In genomic region chr4:118105256-118106053, GRCm38 (mm10) we compare ENCODE assay signal across 24 mouse cellular contexts. TPM values are rescaled to one million over a fixed set of nuclear protein-coding genes. Genes with fewer than 3 reads are reported as not detected.
DNase-seq lines count a peak whose midpoint lies in the region; ATAC-seq and TF ChIP-seq lines count a peak whose summit lies in the region.
"Had no signal": no experiment of that assay in that cellular context is flagged by ENCODE, and none has a peak within 500 bp of the region (broad histone marks: within the 10 kb centered on the region; RNA-seq: fewer than 3 reads in every experiment).

No protein-coding gene starts in this region.

- DNase-seq in G1E (ENCODE audit: low spot score): peak; percentile 7
- DNase-seq in c-Kit-positive CD71-positive TER-119-positive erythroid progenitor cells, embryonic 14.5 days (ENCODE audit: low spot score): peak; percentile 51
- no peak for DNase-seq in liver, embryonic 13.5 days
- DNase-seq in spleen, postnatal 10 days (ENCODE audit: low spot score in 2 of 2): peak; percentile 49 to 86
- DNase-seq in adrenal gland, postnatal 36 days: no peak
- DNase-seq in thymus, postnatal 36 days: no peak
- DNase-seq: cerebellum, adult 11 months; cerebellum, postnatal 10 days; gastrocnemius, adult 2 months; heart, adult 11 months; kidney, adult 8-10 months; kidney, postnatal 36 days; layer of hippocampus, adult 9-11 months; lung, adult 18-20 months; lung, postnatal 36 days; right cerebral cortex, postnatal 4 days had no signal

- no peaks in the 10 kb centered on the region for H3K9me3 ChIP-seq in G1E (replicated peaks)
- no peaks in the 10 kb centered on the region; the same call in 1 of the 2 replicates for H3K9me3 ChIP-seq in liver, embryonic 13.5 days (replicated peaks)
- no peaks in the 10 kb centered on the region for H3K9me3 ChIP-seq in forebrain, embryonic 15.5 days
- H3K9me3 ChIP-seq: forebrain, embryonic 10.5 days; heart, embryonic 13.5 days; limb, embryonic 10.5 days; midbrain, embryonic 10.5 days; stomach, embryonic 15.5 days had no signal

- H3K4me3 ChIP-seq in G1E (ENCODE audit: low read depth, low read length): no peak overlapping the region
- H3K4me3 ChIP-seq in liver, embryonic 13.5 days (replicated peaks): no peak overlapping the region
- no peak overlapping the region for H3K4me3 ChIP-seq in forebrain, embryonic 15.5 days
- H3K4me3 ChIP-seq: forebrain, embryonic 10.5 days; gastrocnemius, adult 2 months; heart, embryonic 13.5 days; limb, embryonic 10.5 days; midbrain, embryonic 10.5 days; stomach, embryonic 15.5 days had no signal

- peaks cover 4% of the 10 kb centered on the region for H3K4me1 ChIP-seq in G1E (ENCODE audit: insufficient read depth, low read depth, low read length)
- peaks cover 33% of the 10 kb centered on the region for H3K4me1 ChIP-seq in liver, embryonic 13.5 days (replicated peaks)
- H3K4me1 ChIP-seq in forebrain, embryonic 15.5 days: no peaks in the 10 kb centered on the region

- no peak overlapping the region for H3K4me2 ChIP-seq in liver, embryonic 13.5 days
- no peak overlapping the region for H3K4me2 ChIP-seq in forebrain, embryonic 15.5 days (replicated peaks)
- H3K4me2 ChIP-seq: heart, embryonic 13.5 days; hindbrain, embryonic 14.5 days; stomach, embryonic 15.5 days had no signal

- no peak for TF ChIP-seq CTCF in G1E (IDR thresholded peaks at IDR 0.05; ENCODE audit: low read depth, low read length)

- H3K27me3 ChIP-seq in G1E (ENCODE audit: insufficient read depth, low read length): no peaks in the 10 kb centered on the region
- H3K27me3 ChIP-seq in liver, embryonic 13.5 days: no peaks in the 10 kb centered on the region
- no peaks in the 10 kb centered on the region for H3K27me3 ChIP-seq in forebrain, embryonic 15.5 days
- H3K27me3 ChIP-seq: CH12.LX; heart, embryonic 13.5 days; stomach, embryonic 15.5 days had no signal

- 65% methylated on average over 3 of the region's 3 CpGs for WGBS in liver, embryonic 13.5 days (ENCODE audit: insufficient replicate concordance)
- 93% methylated on average over 3 of the region's 3 CpGs for WGBS in forebrain, embryonic 15.5 days

- peaks cover 51% of the 10 kb centered on the region for H3K36me3 ChIP-seq in G1E (replicated peaks)
- H3K36me3 ChIP-seq in liver, embryonic 13.5 days: peaks cover 5% of the 10 kb centered on the region; the same call in 1 of the 2 replicates
- H3K36me3 ChIP-seq in forebrain, embryonic 15.5 days: no peaks in the 10 kb centered on the region; the same call in 1 of the 2 replicates
- H3K36me3 ChIP-seq: stomach, embryonic 15.5 days had no signal

- no peak overlapping the region for H3K27ac ChIP-seq in liver, embryonic 13.5 days
- no peak overlapping the region for H3K27ac ChIP-seq in forebrain, embryonic 15.5 days (replicated peaks)
- H3K27ac ChIP-seq: forebrain, embryonic 10.5 days; gastrocnemius, adult 2 months; heart, embryonic 13.5 days; hindbrain, embryonic 14.5 days; limb, embryonic 10.5 days; midbrain, embryonic 10.5 days; stomach, embryonic 15.5 days had no signal

- ATAC-seq in G1E (ENCODE audit: extremely low read depth, insufficient number of reproducible peaks, low FRiP score, poor library complexity, severe bottlenecking): no peak
- ATAC-seq in liver, embryonic 13.5 days (ENCODE audit: low read depth): peak; percentile 71
- ATAC-seq in forebrain, embryonic 15.5 days (replicated peaks): no peak

- H3K9ac ChIP-seq in liver, embryonic 13.5 days: no peak overlapping the region
- no peak overlapping the region for H3K9ac ChIP-seq in forebrain, embryonic 15.5 days (replicated peaks)
- H3K9ac ChIP-seq: heart, embryonic 13.5 days; hindbrain, embryonic 14.5 days; stomach, embryonic 15.5 days had no signal

RNA-seq across cellular contexts. Expression of gene St3gal3, which starts 29.3 kb away (rescaled TPM):
- total RNA-seq in G1E (2014; fragmentation: Nextera tagmentation) (13.4 and 24.6 TPM in 2 replicates), G1E (2017) (6.9 and 10.3 TPM in 2 replicates)
- polyA plus RNA-seq in G1E (2012): 13.8 and 13.9 TPM in 2 replicates
- 1.6 TPM in 2 replicates for polyA plus RNA-seq in liver, embryonic 13.5 days (2015; fragmentation: Nextera tagmentation; extraction: Ambion mirVana)
- total RNA-seq in adrenal gland, postnatal 36 days (2021): 10 to 100 TPM; 30.4 to 33.7 TPM
- polyA plus RNA-seq in forebrain, embryonic 15.5 days (2015; fragmentation: Nextera tagmentation; extraction: Ambion mirVana): 11.3 and 12.3 TPM in 2 replicates

Comparison
In these comparisons a context has a peak if more than half of its experiments do, and no peak if none do; other contexts are left out.
1. DNase-seq: peak in G1E (single experiment), c-Kit-positive CD71-positive TER-119-positive erythroid progenitor cells, embryonic 14.5 days (single experiment) and spleen, postnatal 10 days (2 of 2); none in liver, embryonic 13.5 days (single experiment), adrenal gland, postnatal 36 days (0 of 2) and thymus, postnatal 36 days (0 of 2).